In the genomic region with DNA sequence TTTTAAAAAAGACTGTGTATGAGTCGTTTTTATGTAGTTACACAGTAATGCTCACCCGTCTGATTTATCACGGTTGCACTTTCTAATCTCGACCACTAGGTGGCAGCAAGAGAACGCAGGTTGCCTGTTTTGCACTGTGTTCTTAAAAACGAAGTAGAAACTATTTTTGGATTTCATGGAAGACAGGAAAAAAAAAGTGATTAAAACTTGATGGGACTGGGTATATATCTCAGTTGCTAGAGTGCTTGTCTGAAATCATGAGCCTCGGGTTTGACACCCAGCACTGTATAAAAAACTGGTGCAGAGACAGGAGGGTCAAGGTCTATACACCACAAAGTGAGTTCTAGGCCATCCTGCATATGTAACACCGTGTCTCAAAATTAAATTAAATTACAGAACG, we compare ENCODE assay signal across 8 mouse cellular contexts. TPM values are rescaled to one million over a fixed set of nuclear protein-coding genes. Genes with fewer than 3 reads are reported as not detected.
A peak's percentile ranks its signal among the peaks of the same experiment; 100 is the strongest.
DNase-seq lines count a peak whose midpoint lies in the region.

No protein-coding gene starts in this region.

- peak; percentile 23 for DNase-seq in adrenal gland, adult 2 months
- DNase-seq in adrenal gland, postnatal 4 days (ENCODE audit: low spot score in 2 of 2): no peak
- DNase-seq in CD8-positive naive resting alpha-beta T cell, adult 2 months (ENCODE audit: low read depth in 2 of 2, low spot score in 2 of 2): peak; percentile 8 to 27
- peak; percentile 50 for DNase-seq in c-Kit-positive CD71-positive TER-119-positive erythroid progenitor cells, embryonic 14.5 days (ENCODE audit: low spot score)
- peak; percentile 68 for DNase-seq in forelimb bud, embryonic 11.5 days (ENCODE audit: low read depth, low spot score)
- peak; percentile 33 for DNase-seq in kidney, postnatal 14 days
- peak; percentile 37 for DNase-seq in lung, postnatal 14 days
- peak; percentile 29 to 61 for DNase-seq in right cerebral cortex, adult 2 months (ENCODE audit: low spot score in 2 of 2)

RNA-seq across cellular contexts. Expression of gene C1d, which starts 22.6 kb away (rescaled TPM):
- total RNA-seq in adrenal gland, adult 2 months (2021): 10 to 100 TPM; 56.9 to 59.4 TPM
- polyA plus RNA-seq in adrenal gland, adult 2 months (2012; rRNA removed): 2.3 and 5.8 TPM in 2 replicates
- 10 to 100 TPM; 68.4 to 71.9 TPM for total RNA-seq in adrenal gland, postnatal 4 days (2021)

Comparison
In these comparisons a context has a peak if more than half of its experiments do, and no peak if none do; other contexts are left out.
1. DNase-seq: peak in adrenal gland, adult 2 months (single experiment), CD8-positive naive resting alpha-beta T cell, adult 2 months (2 of 2), c-Kit-positive CD71-positive TER-119-positive erythroid progenitor cells, embryonic 14.5 days (single experiment), forelimb bud, embryonic 11.5 days (single experiment), kidney, postnatal 14 days (single experiment), lung, postnatal 14 days (single experiment) and right cerebral cortex, adult 2 months (2 of 2); none in adrenal gland, postnatal 4 days (0 of 2).